Mouse (Mus musculus): Measurements from ENCODE around the gene H2-Aa. TPM values are rescaled to one million over a fixed set of nuclear protein-coding genes. Genes with fewer than 3 reads are reported as not detected.

Gene H2-Aa
- polyA plus RNA-seq (2012; fragmentation: generic; extraction: Trizol) = not detected

DNA sequence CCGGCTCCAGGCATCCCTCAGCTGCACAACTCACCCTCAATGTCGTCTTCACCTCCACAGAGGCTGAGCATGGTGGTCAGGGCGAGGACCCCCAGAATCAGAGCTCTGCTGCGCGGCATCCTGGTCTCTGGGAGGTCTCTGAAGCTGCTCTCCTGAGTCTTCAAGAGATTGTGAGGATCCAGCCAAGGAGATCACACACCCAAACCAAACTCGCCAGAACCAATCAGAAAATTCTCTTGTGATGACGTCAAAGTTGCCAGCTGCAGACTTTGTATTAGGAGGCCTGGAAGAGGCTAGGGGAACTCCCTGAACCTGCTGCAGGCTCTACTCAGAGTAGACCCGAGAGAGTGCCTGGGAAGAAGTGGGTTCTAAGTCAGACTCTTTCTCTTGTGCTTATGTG lies at the start of gene H2-Aa:
TSS of gene H2-Aa (minus strand) at position 176 of the 400 bp plus-strand sequence.
- H3K27me3 ChIP-seq (ENCODE audit: control insufficient read depth, insufficient read depth, insufficient read length) = no peaks in the 10 kb centered on the region
- H3K4me2 ChIP-seq (ENCODE audit: low read depth) = no peak within 1 kb of the TSS
- no peaks in the 10 kb centered on the region for H3K36me3 ChIP-seq (ENCODE audit: control insufficient read depth, insufficient read depth)
- H3ac ChIP-seq (ENCODE audit: control insufficient read depth, insufficient read length) = no peak within 1 kb of the TSS
- H3K4me3 ChIP-seq = no peak within 1 kb of the TSS
- TF ChIP-seq POLR2AphosphoS2 (IDR thresholded peaks at IDR 0.05; ENCODE audit: insufficient read length, low read depth) (no peak), MYOD1 (IDR thresholded peaks at IDR 0.05; ENCODE audit: control insufficient read depth in 1 of 3, insufficient read length in 2 of 3, low read depth in 2 of 3) (no peak), TCF3 (IDR thresholded peaks at IDR 0.05; ENCODE audit: insufficient read length, low read depth) (no peak), USF1 (IDR thresholded peaks at IDR 0.05; ENCODE audit: low read depth) (no peak), E2F4 (IDR thresholded peaks at IDR 0.05; ENCODE audit: insufficient read depth) (no peak), CEBPB (IDR thresholded peaks at IDR 0.05; ENCODE audit: insufficient read depth, poor library complexity, severe bottlenecking) (no peak), MAX (IDR thresholded peaks at IDR 0.05; ENCODE audit: low read depth) (no peak), REST (IDR thresholded peaks at IDR 0.05; ENCODE audit: insufficient read depth, insufficient read length) (no peak), SRF (IDR thresholded peaks at IDR 0.05; ENCODE audit: control insufficient read depth, insufficient read length, low read depth) (no peak)
- no peaks in the 10 kb centered on the region for H3K79me2 ChIP-seq (ENCODE audit: control insufficient read depth, insufficient read depth)

- TF ChIP-seq MYOD1 (IDR thresholded peaks at IDR 0.05; ENCODE audit: control insufficient read depth in 1 of 3, insufficient read length in 2 of 3, low read depth in 2 of 3) = no peak
- TF ChIP-seq TCF3 (IDR thresholded peaks at IDR 0.05; ENCODE audit: insufficient read length, low read depth) = no peak
- TF ChIP-seq TCF12 (IDR thresholded peaks at IDR 0.05; ENCODE audit: insufficient read depth, poor library complexity, severe bottlenecking) = no peak
- no peak for TF ChIP-seq MAX (IDR thresholded peaks at IDR 0.05; ENCODE audit: low read depth)
- no peak for TF ChIP-seq USF1 (IDR thresholded peaks at IDR 0.05; ENCODE audit: low read depth)
- TF ChIP-seq POLR2A (IDR thresholded peaks at IDR 0.05; ENCODE audit: insufficient read length, low read depth) = no peak
- no peak for TF ChIP-seq E2F4 (IDR thresholded peaks at IDR 0.05; ENCODE audit: insufficient read depth)
- no peak for TF ChIP-seq MYOG (IDR thresholded peaks at IDR 0.05; ENCODE audit: control insufficient read depth in 1 of 3, insufficient read depth in 1 of 3, insufficient read length in 2 of 3, low read depth in 2 of 3)
- no peak for TF ChIP-seq SRF (IDR thresholded peaks at IDR 0.05; ENCODE audit: control insufficient read depth, insufficient read length, low read depth)
- no peak for TF ChIP-seq CEBPB (IDR thresholded peaks at IDR 0.05; ENCODE audit: insufficient read depth, poor library complexity, severe bottlenecking)
- TF ChIP-seq POLR2AphosphoS2 (IDR thresholded peaks at IDR 0.05; ENCODE audit: insufficient read length, low read depth) = no peak
- no peak for TF ChIP-seq REST (IDR thresholded peaks at IDR 0.05; ENCODE audit: insufficient read depth, insufficient read length)
- H3K4me3 ChIP-seq = no peak overlapping the region
- no peaks in the 10 kb centered on the region for H3K79me2 ChIP-seq (ENCODE audit: control insufficient read depth, insufficient read depth)
- no peak overlapping the region for H3ac ChIP-seq (ENCODE audit: control insufficient read depth, insufficient read length)
- no peak overlapping the region for H3K4me2 ChIP-seq (ENCODE audit: low read depth)
- H3K36me3 ChIP-seq (ENCODE audit: control insufficient read depth, insufficient read depth) = no peaks in the 10 kb centered on the region
- H3K27me3 ChIP-seq (ENCODE audit: control insufficient read depth, insufficient read depth, insufficient read length) = no peaks in the 10 kb centered on the region
Measured at GRCm38 (mm10) chr17:34331200-34331599, 43.6 kb upstream of the H2-Aa start.

- Histone ChIP-seq H3K4me3 (no peak overlapping the region), H3K27me3 (ENCODE audit: control insufficient read depth, insufficient read depth, insufficient read length) (no peaks in the 10 kb centered on the region), H3K4me2 (ENCODE audit: low read depth) (no peak overlapping the region), H3K36me3 (ENCODE audit: control insufficient read depth, insufficient read depth) (no peaks in the 10 kb centered on the region), H3ac (ENCODE audit: control insufficient read depth, insufficient read length) (no peak overlapping the region), H3K79me2 (ENCODE audit: control insufficient read depth, insufficient read depth) (no peaks in the 10 kb centered on the region)
- TF ChIP-seq MYOD1 (IDR thresholded peaks at IDR 0.05; ENCODE audit: control insufficient read depth in 1 of 3, insufficient read length in 2 of 3, low read depth in 2 of 3) (no peak), USF1 (IDR thresholded peaks at IDR 0.05; ENCODE audit: low read depth) (no peak), TCF3 (IDR thresholded peaks at IDR 0.05; ENCODE audit: insufficient read length, low read depth) (no peak), SRF (IDR thresholded peaks at IDR 0.05; ENCODE audit: control insufficient read depth, insufficient read length, low read depth) (no peak), POLR2AphosphoS2 (IDR thresholded peaks at IDR 0.05; ENCODE audit: insufficient read length, low read depth) (no peak), MYOG (IDR thresholded peaks at IDR 0.05; ENCODE audit: control insufficient read depth in 1 of 3, insufficient read depth in 1 of 3, insufficient read length in 2 of 3, low read depth in 2 of 3) (no peak), POLR2A (IDR thresholded peaks at IDR 0.05; ENCODE audit: insufficient read length, low read depth) (no peak), CEBPB (IDR thresholded peaks at IDR 0.05; ENCODE audit: insufficient read depth, poor library complexity, severe bottlenecking) (no peak), REST (IDR thresholded peaks at IDR 0.05; ENCODE audit: insufficient read depth, insufficient read length) (no peak), E2F4 (IDR thresholded peaks at IDR 0.05; ENCODE audit: insufficient read depth) (no peak), MAX (IDR thresholded peaks at IDR 0.05; ENCODE audit: low read depth) (no peak), TCF12 (IDR thresholded peaks at IDR 0.05; ENCODE audit: insufficient read depth, poor library complexity, severe bottlenecking) (no peak)
Measured at GRCm38 (mm10) chr17:34329807-34330206, 42.2 kb upstream of the H2-Aa start.

DNA sequence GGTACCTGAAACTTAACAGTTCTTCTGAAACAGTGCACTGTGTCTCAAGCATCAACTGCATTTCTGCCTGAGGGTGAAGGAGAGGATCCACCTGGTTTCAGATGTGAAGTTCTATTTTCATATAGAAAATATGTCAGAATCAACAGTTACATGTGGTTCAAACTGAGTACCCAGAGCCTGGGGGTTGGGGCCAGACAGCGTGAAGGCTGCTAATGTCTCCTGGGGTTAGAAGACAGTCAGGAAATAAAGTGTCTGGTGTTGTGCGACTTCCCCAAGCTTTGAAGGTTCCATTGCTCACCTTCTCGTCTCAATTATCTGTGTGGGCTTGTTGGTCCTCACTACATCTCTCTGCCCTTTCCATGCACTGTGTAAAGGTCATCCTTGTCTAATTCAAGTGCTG lies 38.8 kb upstream of the H2-Aa start:
- no peaks in the 10 kb centered on the region for H3K27me3 ChIP-seq (ENCODE audit: control insufficient read depth, insufficient read depth, insufficient read length)
- TF ChIP-seq MAX (IDR thresholded peaks at IDR 0.05; ENCODE audit: low read depth) (no peak), SRF (IDR thresholded peaks at IDR 0.05; ENCODE audit: control insufficient read depth, insufficient read length, low read depth) (no peak), E2F4 (IDR thresholded peaks at IDR 0.05; ENCODE audit: insufficient read depth) (no peak), REST (IDR thresholded peaks at IDR 0.05; ENCODE audit: insufficient read depth, insufficient read length) (no peak), MYOG (IDR thresholded peaks at IDR 0.05; ENCODE audit: control insufficient read depth in 1 of 3, insufficient read depth in 1 of 3, insufficient read length in 2 of 3, low read depth in 2 of 3) (no peak), MYOD1 (IDR thresholded peaks at IDR 0.05; ENCODE audit: control insufficient read depth in 1 of 3, insufficient read length in 2 of 3, low read depth in 2 of 3) (no peak), USF1 (IDR thresholded peaks at IDR 0.05; ENCODE audit: low read depth) (no peak), CEBPB (IDR thresholded peaks at IDR 0.05; ENCODE audit: insufficient read depth, poor library complexity, severe bottlenecking) (no peak), POLR2AphosphoS2 (IDR thresholded peaks at IDR 0.05; ENCODE audit: insufficient read length, low read depth) (no peak), TCF3 (IDR thresholded peaks at IDR 0.05; ENCODE audit: insufficient read length, low read depth) (no peak), POLR2A (IDR thresholded peaks at IDR 0.05; ENCODE audit: insufficient read length, low read depth) (no peak), TCF12 (IDR thresholded peaks at IDR 0.05; ENCODE audit: insufficient read depth, poor library complexity, severe bottlenecking) (no peak)
- no peak overlapping the region for H3ac ChIP-seq (ENCODE audit: control insufficient read depth, insufficient read length)
- no peaks in the 10 kb centered on the region for H3K79me2 ChIP-seq (ENCODE audit: control insufficient read depth, insufficient read depth)
- H3K4me2 ChIP-seq (ENCODE audit: low read depth) = no peak overlapping the region
- H3K4me3 ChIP-seq = no peak overlapping the region
- no peaks in the 10 kb centered on the region for H3K36me3 ChIP-seq (ENCODE audit: control insufficient read depth, insufficient read depth)
